Mouse (Mus musculus): ENCODE measurements around the gene Vmn2r30.
"Not testable (repeated sequence)": the region's sequence is repeated elsewhere in the genome, so short reads cannot be mapped to it uniquely, and the experiment has no call there.

The Vmn2r30 gene

GRCm38 (mm10) chr7:7337509-7337908 is at the start of gene Vmn2r30:
Gene Vmn2r30 (minus strand): TSS chr7:7337609.
- DNase-seq (ENCODE audit: low spot score in 2 of 2), result not testable (repeated sequence)

GRCm38 (mm10) chr7:7374431-7374830 is 37.0 kb upstream of the Vmn2r30 start, which contains the start of gene Gm45783:
Gene Gm45783 (minus strand): TSS chr7:7374573.
- not testable (repeated sequence) for DNase-seq (ENCODE audit: low spot score in 2 of 2)

GRCm38 (mm10) chr7:7295595-7295994 is 41.8 kb downstream of the Vmn2r30 start:
- no peak for DNase-seq (ENCODE audit: low spot score in 2 of 2)

GRCm38 (mm10) chr7:7281383-7281782 is 56.0 kb downstream of the Vmn2r30 start:
- peak in 1 of 2 experiments; percentile 38 for DNase-seq (ENCODE audit: low spot score in 2 of 2)

GRCm38 (mm10) chr7:7277966-7278567 is 59.3 kb downstream of the Vmn2r30 start, which contains the start of gene Gm45844:
Gene Gm45844 (minus strand): TSS chr7:7278289.
- DNase-seq (ENCODE audit: low spot score in 2 of 2), result peak; percentile 92 to 93

- not testable (repeated sequence) for DNase-seq (ENCODE audit: low spot score in 2 of 2)
Observed at GRCm38 (mm10) chr7:7277556-7277955, 59.9 kb downstream of the Vmn2r30 start.
